Comparison of ENCODE assay signal across 18 mouse cellular contexts in genomic region chr4:97827115-97827514, GRCm38 (mm10). TPM values are rescaled to one million over a fixed set of nuclear protein-coding genes. Genes with fewer than 3 reads are reported as not detected.
A peak's percentile ranks its signal among the peaks of the same experiment; 100 is the strongest.
DNase-seq lines count a peak whose midpoint lies in the region; ATAC-seq and TF ChIP-seq lines count a peak whose summit lies in the region.
"Had no signal": no experiment of that assay in that cellular context is flagged by ENCODE, and none has a peak within 500 bp of the region (broad histone marks: within the 10 kb centered on the region; RNA-seq: fewer than 3 reads in every experiment).

No protein-coding gene starts in this region.

- DNase-seq in heart, adult 11 months: peak; percentile 80
- DNase-seq in heart, postnatal 14 days: no peak
- no peak for DNase-seq in liver, embryonic 13.5 days
- DNase-seq in stomach, postnatal 0 days (ENCODE audit: low spot score): no peak
- no peak for DNase-seq in left cerebral cortex, adult 11 months (ENCODE audit: low spot score)
- DNase-seq: B cell, adult 2 months; cerebellum, postnatal 25 days; gastrocnemius, postnatal 25 days; kidney, postnatal 10 days; lung, adult 18-20 months; right cerebral cortex, adult 18-20 months; thymus, postnatal 25 days had no signal

- TF ChIP-seq EP300 in stomach, postnatal 0 days (optimal IDR thresholded peaks at IDR 0.05): no peak

- intact Hi-C loops in heart, postnatal 14 days (cut with DNase I): no loop called here

- no peaks in the 10 kb centered on the region for H3K9me3 ChIP-seq in liver, embryonic 13.5 days (replicated peaks)
- no peaks in the 10 kb centered on the region for H3K9me3 ChIP-seq in liver, embryonic 12.5 days (replicated peaks)
- no peaks in the 10 kb centered on the region for H3K9me3 ChIP-seq in embryonic facial prominence, embryonic 12.5 days
- no peaks in the 10 kb centered on the region for H3K9me3 ChIP-seq in limb, embryonic 15.5 days
- H3K9me3 ChIP-seq in stomach, postnatal 0 days (ENCODE audit: control insufficient read depth, low read length): no peaks in the 10 kb centered on the region
- H3K9me3 ChIP-seq: neural tube, embryonic 12.5 days had no signal

- no peaks in the 10 kb centered on the region for H3K27me3 ChIP-seq in liver, embryonic 13.5 days
- no peaks in the 10 kb centered on the region for H3K27me3 ChIP-seq in liver, embryonic 12.5 days (replicated peaks)
- H3K27me3 ChIP-seq in embryonic facial prominence, embryonic 12.5 days: no peaks in the 10 kb centered on the region
- no peaks in the 10 kb centered on the region for H3K27me3 ChIP-seq in limb, embryonic 15.5 days
- no peaks in the 10 kb centered on the region for H3K27me3 ChIP-seq in stomach, postnatal 0 days (ENCODE audit: control insufficient read depth, insufficient read depth, low read length)
- H3K27me3 ChIP-seq: neural tube, embryonic 12.5 days had no signal

- no peak overlapping the region for H3K27ac ChIP-seq in liver, embryonic 13.5 days
- H3K27ac ChIP-seq in liver, embryonic 12.5 days: no peak overlapping the region
- H3K27ac ChIP-seq in embryonic facial prominence, embryonic 12.5 days: peak overlapping the region; percentile 63
- H3K27ac ChIP-seq in limb, embryonic 15.5 days: peak overlapping the region; percentile 22; the same call in 1 of the 2 replicates
- no peak overlapping the region for H3K27ac ChIP-seq in stomach, postnatal 0 days (replicated peaks)
- H3K27ac ChIP-seq: neural tube, embryonic 12.5 days had no signal

- no peak overlapping the region for H3K9ac ChIP-seq in liver, embryonic 13.5 days
- no peak overlapping the region for H3K9ac ChIP-seq in liver, embryonic 12.5 days
- H3K9ac ChIP-seq in embryonic facial prominence, embryonic 12.5 days: no peak overlapping the region
- H3K9ac ChIP-seq in limb, embryonic 15.5 days: no peak overlapping the region
- no peak overlapping the region for H3K9ac ChIP-seq in stomach, postnatal 0 days (ENCODE audit: low read length)
- H3K9ac ChIP-seq: neural tube, embryonic 12.5 days had no signal

- WGBS in liver, embryonic 13.5 days (ENCODE audit: insufficient replicate concordance): 63% methylated on average over 6 of the region's 6 CpGs
- 67% methylated on average over 6 of the region's 6 CpGs for WGBS in liver, embryonic 12.5 days (ENCODE audit: insufficient replicate concordance)
- 43% methylated on average over 6 of the region's 6 CpGs for WGBS in embryonic facial prominence, embryonic 12.5 days
- WGBS in limb, embryonic 15.5 days: 46% methylated on average over 6 of the region's 6 CpGs
- WGBS in stomach, postnatal 0 days: 67% methylated on average over 6 of the region's 6 CpGs

- no peak overlapping the region for H3K4me3 ChIP-seq in liver, embryonic 13.5 days (replicated peaks)
- H3K4me3 ChIP-seq in liver, embryonic 12.5 days: no peak overlapping the region
- H3K4me3 ChIP-seq in embryonic facial prominence, embryonic 12.5 days: no peak overlapping the region
- no peak overlapping the region for H3K4me3 ChIP-seq in limb, embryonic 15.5 days
- H3K4me3 ChIP-seq in stomach, postnatal 0 days (ENCODE audit: low read depth, low read length): no peak overlapping the region
- H3K4me3 ChIP-seq: neural tube, embryonic 12.5 days had no signal

- peaks cover 4% of the 10 kb centered on the region; the same call in 1 of the 2 replicates for H3K4me1 ChIP-seq in liver, embryonic 13.5 days (replicated peaks)
- 0 out of 2 replicates have a peak, but pooled peaks cover 4% of the 10 kb centered on the region for H3K4me1 ChIP-seq in liver, embryonic 12.5 days
- H3K4me1 ChIP-seq in embryonic facial prominence, embryonic 12.5 days: peaks cover 48% of the 10 kb centered on the region
- H3K4me1 ChIP-seq in limb, embryonic 15.5 days: peaks cover 27% of the 10 kb centered on the region
- 0 out of 2 replicates have a peak, but pooled peaks cover 3% of the 10 kb centered on the region for H3K4me1 ChIP-seq in stomach, postnatal 0 days (replicated peaks; ENCODE audit: control insufficient read depth, insufficient read depth)

- H3K4me2 ChIP-seq in liver, embryonic 13.5 days: no peak overlapping the region
- H3K4me2 ChIP-seq in liver, embryonic 12.5 days: no peak overlapping the region
- no peak overlapping the region for H3K4me2 ChIP-seq in embryonic facial prominence, embryonic 12.5 days (replicated peaks)
- H3K4me2 ChIP-seq in limb, embryonic 15.5 days: no peak overlapping the region
- no peak overlapping the region for H3K4me2 ChIP-seq in stomach, postnatal 0 days (replicated peaks; ENCODE audit: low read depth)
- H3K4me2 ChIP-seq: neural tube, embryonic 12.5 days had no signal

- ATAC-seq in liver, embryonic 13.5 days (ENCODE audit: low read depth): peak; percentile 31; the same call in 1 of the 2 replicates
- no peak for ATAC-seq in liver, embryonic 12.5 days
- ATAC-seq in embryonic facial prominence, embryonic 12.5 days (ENCODE audit: insufficient number of reproducible peaks, insufficient read depth, low FRiP score, low TSS enrichment): no peak
- ATAC-seq in limb, embryonic 15.5 days (ENCODE audit: insufficient number of reproducible peaks, low FRiP score, low TSS enrichment, low read depth): no peak
- ATAC-seq in stomach, postnatal 0 days (ENCODE audit: low FRiP score, low TSS enrichment): no peak
- ATAC-seq: inflammation-experienced regulatory T-cells, adult 6 months had no signal

- no peak for TF ChIP-seq CTCF in stomach, postnatal 0 days (IDR thresholded peaks at IDR 0.05; ENCODE audit: low read depth)

- no peaks in the 10 kb centered on the region for H3K36me3 ChIP-seq in liver, embryonic 13.5 days
- H3K36me3 ChIP-seq in liver, embryonic 12.5 days: no peaks in the 10 kb centered on the region
- H3K36me3 ChIP-seq in embryonic facial prominence, embryonic 12.5 days: no peaks in the 10 kb centered on the region
- peaks cover 4% of the 10 kb centered on the region; the same call in 1 of the 2 replicates for H3K36me3 ChIP-seq in limb, embryonic 15.5 days
- no peaks in the 10 kb centered on the region for H3K36me3 ChIP-seq in stomach, postnatal 0 days (ENCODE audit: control insufficient read depth, insufficient read depth, low read length)
- H3K36me3 ChIP-seq: G1E; neural tube, embryonic 12.5 days had no signal

RNA-seq across cellular contexts. Expression of gene E130114P18Rik, which starts 49.2 kb away (rescaled TPM):
- total RNA-seq in heart, postnatal 14 days (2021): not detected
- 0.09 TPM in 1 of 2 replicates, not detected in the other for polyA plus RNA-seq in liver, embryonic 13.5 days (2015; fragmentation: Nextera tagmentation; extraction: Ambion mirVana)
- 0.23 TPM in 1 of 2 replicates, not detected in the other for polyA plus RNA-seq in liver, embryonic 12.5 days (2016; fragmentation: Nextera tagmentation; extraction: Ambion mirVana)
- 7.5 and 8.7 TPM in 2 replicates for polyA plus RNA-seq in embryonic facial prominence, embryonic 12.5 days (2016; fragmentation: Nextera tagmentation; extraction: Ambion mirVana)
- polyA plus RNA-seq in limb, embryonic 15.5 days (2015; fragmentation: Nextera tagmentation; extraction: Ambion mirVana): 3.0 and 3.5 TPM in 2 replicates
- polyA plus RNA-seq in stomach, postnatal 0 days (2015; fragmentation: Nextera tagmentation; extraction: Ambion mirVana): 1.2 and 1.9 TPM in 2 replicates
- polyA plus RNA-seq: G1E; inflammation-experienced regulatory T-cells, adult 6 months had no signal

RNA-seq across cellular contexts. Expression of gene Nfia, which starts 54.6 kb away (rescaled TPM):
- total RNA-seq in heart, postnatal 14 days (2021): 100 to 1,000 TPM; 159 to 170 TPM
- polyA plus RNA-seq in liver, embryonic 13.5 days (2015; fragmentation: Nextera tagmentation; extraction: Ambion mirVana): 3.0 and 3.8 TPM in 2 replicates
- 3.8 and 4.5 TPM in 2 replicates for polyA plus RNA-seq in liver, embryonic 12.5 days (2016; fragmentation: Nextera tagmentation; extraction: Ambion mirVana)
- 51.0 and 51.5 TPM in 2 replicates for polyA plus RNA-seq in embryonic facial prominence, embryonic 12.5 days (2016; fragmentation: Nextera tagmentation; extraction: Ambion mirVana)
- polyA plus RNA-seq in limb, embryonic 15.5 days (2015; fragmentation: Nextera tagmentation; extraction: Ambion mirVana): 64.5 and 64.9 TPM in 2 replicates
- 24.7 and 26.0 TPM in 2 replicates for polyA plus RNA-seq in stomach, postnatal 0 days (2015; fragmentation: Nextera tagmentation; extraction: Ambion mirVana)

Comparison
In these comparisons a context has a peak if more than half of its experiments do, and no peak if none do; other contexts are left out.
1. H3K27ac ChIP-seq: peak in embryonic facial prominence, embryonic 12.5 days (single experiment) and limb, embryonic 15.5 days (single experiment); none in liver, embryonic 13.5 days (single experiment), liver, embryonic 12.5 days (single experiment) and stomach, postnatal 0 days (single experiment).